8 mouse cellular contexts compared by ENCODE assay signal in the genomic region with DNA sequence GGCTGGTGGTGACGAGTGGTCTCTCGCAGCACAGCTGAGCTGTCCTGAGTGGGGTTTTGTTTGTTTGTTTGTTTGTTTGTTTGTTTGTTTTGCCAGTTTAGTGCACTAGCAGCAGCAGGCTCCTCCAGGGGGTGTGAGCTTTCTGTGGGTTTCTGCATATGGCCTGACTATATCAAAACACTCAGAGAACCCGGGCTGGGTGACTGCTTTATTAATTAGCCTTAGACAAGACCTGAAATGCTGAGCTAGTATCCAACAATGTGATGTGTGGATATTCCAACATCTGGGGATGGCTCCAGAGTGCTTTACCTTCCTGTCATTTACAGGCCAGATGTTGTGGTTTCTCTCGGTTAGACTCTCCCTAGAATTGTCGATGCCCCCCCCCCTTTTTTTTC. TPM values are rescaled to one million over a fixed set of nuclear protein-coding genes. Genes with fewer than 3 reads are reported as not detected.
DNase-seq lines count a peak whose midpoint lies in the region; ATAC-seq and TF ChIP-seq lines count a peak whose summit lies in the region.

No protein-coding gene starts in this region.

- peaks cover 9% of the 10 kb centered on the region for H3K27me3 ChIP-seq in erythroblast, embryonic 14.5 days (ENCODE audit: control insufficient read depth)
- no peaks in the 10 kb centered on the region for H3K27me3 ChIP-seq in thymus, adult 2 months (ENCODE audit: control insufficient read depth, insufficient read depth, low read length)
- H3K27me3 ChIP-seq in liver, embryonic 14.5 days (ENCODE audit: control insufficient read depth, insufficient read depth, low read length), result no peaks in the 10 kb centered on the region

- no peak for TF ChIP-seq CTCF in thymus, adult 2 months (IDR thresholded peaks at IDR 0.05; ENCODE audit: borderline replicate concordance, control insufficient read depth, extremely low read depth, insufficient read depth, low read length, poor library complexity)
- TF ChIP-seq CTCF in liver, embryonic 14.5 days (IDR thresholded peaks at IDR 0.05; ENCODE audit: low read depth), result no peak

- no peak for ATAC-seq in erythroblast, adult 5-6 weeks (replicated peaks; ENCODE audit: low FRiP score, poor library complexity, severe bottlenecking)
- ATAC-seq in liver, embryonic 14.5 days (ENCODE audit: insufficient read depth), result peak; percentile 32; the same call in 1 of the 2 replicates

- peaks cover under 1% of the 10 kb centered on the region for H3K9me3 ChIP-seq in erythroblast, embryonic 14.5 days (ENCODE audit: control insufficient read depth, low read length)
- H3K9me3 ChIP-seq in liver, embryonic 14.5 days (ENCODE audit: control insufficient read depth, low read length), result no peaks in the 10 kb centered on the region

- TF ChIP-seq POLR2A in thymus, adult 2 months (IDR thresholded peaks at IDR 0.05; ENCODE audit: control insufficient read depth, extremely low read depth, insufficient read depth, low read length, poor library complexity), result no peak

- H3K27ac ChIP-seq in thymus, adult 2 months (ENCODE audit: control insufficient read depth, insufficient read depth, low read length), result no peak overlapping the region
- H3K27ac ChIP-seq in liver, embryonic 14.5 days, result no peak overlapping the region

- no peak overlapping the region for H3K9ac ChIP-seq in liver, embryonic 14.5 days (replicated peaks)

- H3K4me1 ChIP-seq in erythroblast, embryonic 14.5 days (ENCODE audit: control insufficient read depth), result peaks cover 10% of the 10 kb centered on the region
- peaks cover 5% of the 10 kb centered on the region for H3K4me1 ChIP-seq in thymus, adult 2 months (replicated peaks; ENCODE audit: control insufficient read depth, insufficient read depth, low read length)
- H3K4me1 ChIP-seq in liver, embryonic 14.5 days (replicated peaks; ENCODE audit: control insufficient read depth in 2 of 2, insufficient read depth in 2 of 2, low read length in 1 of 2), result 0 out of 4 replicates have a peak, but pooled peaks cover 0 to 2% of the 10 kb centered on the region in 2 experiments

- H3K4me2 ChIP-seq in liver, embryonic 14.5 days (ENCODE audit: low read depth), result peak overlapping the region; percentile 65

- no peak for TF ChIP-seq EP300 in liver, embryonic 14.5 days (IDR thresholded peaks at IDR 0.05; ENCODE audit: low read depth)

- peak overlapping the region; percentile 59 for H3K4me3 ChIP-seq in erythroblast, embryonic 14.5 days (replicated peaks)
- peak overlapping the region; percentile 19 for H3K4me3 ChIP-seq in thymus, adult 2 months (ENCODE audit: control insufficient read depth, insufficient read depth, low read length)
- H3K4me3 ChIP-seq in liver, embryonic 14.5 days (ENCODE audit: insufficient read depth in 1 of 2, low read depth in 2 of 2, low read length in 2 of 2), result peak overlapping the region; percentile 46 to 52

- no peak for DNase-seq in thymus, adult 2 months
- no peak for DNase-seq in thymus, postnatal 36 days
- DNase-seq in liver, embryonic 14.5 days (ENCODE audit: low read depth in 3 of 3, low spot score in 3 of 3), result no peak
- no peak for DNase-seq in embryo, embryonic 11 days
- DNase-seq in gastrocnemius, adult 18-20 months (ENCODE audit: low spot score), result no peak
- no peak for DNase-seq in adrenal gland, postnatal 36 days

- H3K36me3 ChIP-seq in erythroblast, embryonic 14.5 days (ENCODE audit: control insufficient read depth), result no peaks in the 10 kb centered on the region
- no peaks in the 10 kb centered on the region for H3K36me3 ChIP-seq in thymus, adult 2 months (ENCODE audit: control insufficient read depth, insufficient read depth, low read length)
- H3K36me3 ChIP-seq in liver, embryonic 14.5 days (replicated peaks; ENCODE audit: control insufficient read depth, insufficient read depth, low read depth), result no peaks in the 10 kb centered on the region

- 1% methylated on average over 5 of the region's 5 CpGs for WGBS in thymus, adult 2 months
- WGBS in liver, embryonic 14.5 days (ENCODE audit: insufficient replicate concordance), result 14% methylated on average over 5 of the region's 5 CpGs

RNA-seq across cellular contexts. Expression of gene Cyp2u1, which starts 0.3 kb away (rescaled TPM):
- polyA plus RNA-seq in erythroblast, embryonic 14.5 days (2012), result not detected in 2 replicates
- 0.21 TPM in 1 of 2 replicates, not detected in the other for total RNA-seq in erythroblast, adult 5-6 weeks (2015; ENCODE audit: low replicate concordance)
- total RNA-seq in erythroblast, adult 5-6 weeks (2017; ENCODE audit: low replicate concordance), result not detected in 2 replicates
- 1.2 and 2.0 TPM in 2 replicates for polyA plus RNA-seq in thymus, adult 2 months (2012; rRNA removed)
- polyA plus RNA-seq in liver, embryonic 14.5 days (2012; rRNA removed), result 0.15 TPM in 2 replicates
- 0.04 and 0.08 TPM in 2 replicates for polyA plus RNA-seq in liver, embryonic 14.5 days (2014; fragmentation: Nextera tagmentation; extraction: Ambion mirVana)
- total RNA-seq in gastrocnemius, adult 18-20 months (2021), result 10 to 100 TPM; 14.8 to 16.5 TPM
- 10 to 100 TPM in 1 of 2 experiments, 1 to 10 TPM in 1; 7.9 to 22.7 TPM for total RNA-seq in adrenal gland, postnatal 36 days (2021)

RNA-seq across cellular contexts. Expression of gene Hadh, which starts 31.4 kb away (rescaled TPM):
- 0.30 and 0.42 TPM in 2 replicates for polyA plus RNA-seq in erythroblast, embryonic 14.5 days (2012)
- total RNA-seq in erythroblast, adult 5-6 weeks (2015; ENCODE audit: low replicate concordance), result 9.6 and 13.8 TPM in 2 replicates
- total RNA-seq in erythroblast, adult 5-6 weeks (2017; ENCODE audit: low replicate concordance), result 8.7 and 9.3 TPM in 2 replicates
- polyA plus RNA-seq in thymus, adult 2 months (2012; rRNA removed), result 92.4 and 101 TPM in 2 replicates
- polyA plus RNA-seq in liver, embryonic 14.5 days (2012; rRNA removed), result 61.1 and 78.3 TPM in 2 replicates
- polyA plus RNA-seq in liver, embryonic 14.5 days (2014; fragmentation: Nextera tagmentation; extraction: Ambion mirVana), result 98.0 and 109 TPM in 2 replicates
- total RNA-seq in gastrocnemius, adult 18-20 months (2021), result 100 to 1,000 TPM; 157 to 189 TPM
- 100 to 1,000 TPM; 430 to 487 TPM for total RNA-seq in adrenal gland, postnatal 36 days (2021)

Comparison
In these comparisons a context has a peak if more than half of its experiments do, and no peak if none do; other contexts are left out.
1. RNA of gene Cyp2u1, which starts 0.3 kb away (total RNA-seq): 7.9 to 22.7 TPM in adrenal gland, postnatal 36 days and 14.8 to 16.5 TPM in gastrocnemius, adult 18-20 months; 0.21 TPM in erythroblast, adult 5-6 weeks; every median in the first group is over 4 times any median in the second.
2. RNA of gene Hadh, which starts 31.4 kb away (total RNA-seq): 430 to 487 TPM in adrenal gland, postnatal 36 days and 157 to 189 TPM in gastrocnemius, adult 18-20 months; 8.7 to 13.8 TPM in erythroblast, adult 5-6 weeks; every median in the first group is over 10 times any median in the second.
3. Peak in every context shown above with its lines, with median percentiles within 50 percentile points of each other: H3K4me3 ChIP-seq.